Mouse (Mus musculus) CH12.LX (cell line): ENCODE data around the gene Dnlz. TPM values are rescaled to one million over a fixed set of nuclear protein-coding genes. Genes with fewer than 3 reads are reported as not detected.

Source experiments
- DNase-seq: peaks from one replicate; pipeline ENCODE4 v3.0.0-alpha.2; 2013; ENCODE audit errors: extremely low read depth
- H3K27ac ChIP-seq: 2 replicates; pipeline ENCODE4 v1.5.1; 2012; ENCODE audit warnings: low read depth, mild to moderate bottlenecking, control low read depth, moderate library complexity; ENCODE audit not compliant: insufficient read depth
- H3K27me3 ChIP-seq: replicated peaks from 2 replicates; pipeline ENCODE3; 2012; ENCODE audit warnings: inconsistent platforms
- H3K36me3 ChIP-seq, 2 experiments: replicated peaks in 1 of 2; 2 replicates each; pipeline versions ENCODE3 to v1.6.1; 2012; ENCODE audit warnings: inconsistent platforms in 1 of 2, low read length in 1 of 2, mild to moderate bottlenecking in 1 of 2, mixed read lengths in 1 of 2, moderate library complexity in 1 of 2; ENCODE audit not compliant: control insufficient read depth in 1 of 2, insufficient read depth in 1 of 2
- H3K4me1 ChIP-seq, 2 experiments: 2 replicates each; pipeline ENCODE4 v1.6.1; 2012; ENCODE audit warnings: inconsistent platforms in 1 of 2, moderate library complexity in 1 of 2; ENCODE audit not compliant: insufficient read depth in 2 of 2, control insufficient read depth in 1 of 2
- H3K4me2 ChIP-seq: 2 replicates; pipeline ENCODE4 v1.6.1; 2012; ENCODE audit warnings: low read depth, mild to moderate bottlenecking, control low read depth; ENCODE audit not compliant: poor library complexity, insufficient read depth, severe bottlenecking
- H3K4me3 ChIP-seq, 3 experiments: fragments of 150-350 bp in 1 of 3; sonication (generic) in 1 of 3; replicated peaks in 1 of 3; 2 replicates each; pipeline versions ENCODE3 to v1.5.1; 2011 to 2012; ENCODE audit warnings: low read depth in 2 of 3, low read length in 2 of 3, mild to moderate bottlenecking in 2 of 3, moderate library complexity in 2 of 3, control low read depth in 1 of 3, improper control_type of control experiment in 1 of 3, inconsistent platforms in 1 of 3, mixed read lengths in 1 of 3; ENCODE audit not compliant: poor library complexity in 1 of 3
- H3K79me2 ChIP-seq: replicated peaks from 2 replicates; pipeline ENCODE4 v1.6.1; 2012; ENCODE audit warnings: mild to moderate bottlenecking, moderate library complexity; ENCODE audit not compliant: control insufficient read depth, poor library complexity, insufficient read depth, severe bottlenecking; ENCODE audit errors: extremely low read depth
- H3K9ac ChIP-seq: 2 replicates; pipeline ENCODE4 v1.6.1; 2012; ENCODE audit warnings: low read depth, mild to moderate bottlenecking, control low read depth, moderate library complexity; ENCODE audit not compliant: insufficient read depth
- H3K9me3 ChIP-seq: replicated peaks from 2 replicates; pipeline ENCODE3; 2012; ENCODE audit warnings: low read length, inconsistent platforms, mixed read lengths
- CHD2 ChIP-seq: IDR thresholded peaks from 2 replicates; pipeline ENCODE4 v1.6.1; 2011; ENCODE audit warnings: low read length, improper control_type of control experiment
- MAFK ChIP-seq: IDR thresholded peaks from 2 replicates; pipeline ENCODE4 v1.6.1; 2011; ENCODE audit warnings: low read length, improper control_type of control experiment; ENCODE audit not compliant: insufficient replicate concordance
- NELFE ChIP-seq: IDR thresholded peaks from 2 replicates; pipeline ENCODE4 v1.6.1; 2011; ENCODE audit warnings: low read depth, low read length, improper control_type of control experiment
- POLR2AphosphoS2 ChIP-seq: IDR thresholded peaks from 2 replicates; pipeline ENCODE4 v1.6.1; 2011; ENCODE audit warnings: low read depth, low read length, improper control_type of control experiment
- SIN3A ChIP-seq: IDR thresholded peaks from 2 replicates; pipeline ENCODE4 v1.6.1; 2012; ENCODE audit warnings: low read length, improper control_type of control experiment, inconsistent platforms
- SMC3 ChIP-seq: IDR thresholded peaks from 2 replicates; pipeline ENCODE4 v1.6.1; 2011; ENCODE audit warnings: low read depth, low read length, improper control_type of control experiment
- ZC3H11A ChIP-seq: IDR thresholded peaks from 2 replicates; pipeline ENCODE4 v1.6.1; 2012; ENCODE audit warnings: low read depth, mild to moderate bottlenecking, inconsistent platforms, low read length, improper control_type of control experiment
- dilution Hi-C: fragments of 300-500 bp; cut with MboI; formaldehyde crosslinking; loops from 2 replicates; pipeline ENCODE4 v1.14.3; 2020; ENCODE audit warnings: low sequenced_read_pairs; ENCODE audit not compliant: extremely low pct_unique_long_range_greater_than_20kb, extremely low pct_ligation_motif_present
- in situ Hi-C: fragments of 300-500 bp; cut with MboI; formaldehyde crosslinking; loops from 3 replicates; pipeline ENCODE4 v1.14.3; 2019; ENCODE audit warnings: low sequenced_read_pairs, low pct_ligation_motif_present, low pct_unique_long_range_greater_than_20kb, mixed read lengths
- polyA plus RNA-seq: library from polyadenylated mRNA; unstranded; fragments of >175 nt; gene quantifications from 2 replicates; pipeline ENCODE4 v1.2.1, GENCODE M21; 2012; ENCODE audit warnings: low read depth; ENCODE audit not compliant: insufficient read length
- total RNA-seq, 2 experiments: library from RNA; depleted of rRNA; stranded (reverse); fragments of 300-350 nt in 1 of 2; fragments of >200 nt in 1 of 2; gene quantifications; 2 replicates each; pipeline ENCODE4 v1.2.3; 2012 to 2014

Dnlz gene
- total and polyA plus RNA-seq, 3 experiments: 15.1 to 17.8 (median 17.1) TPM

DNA sequence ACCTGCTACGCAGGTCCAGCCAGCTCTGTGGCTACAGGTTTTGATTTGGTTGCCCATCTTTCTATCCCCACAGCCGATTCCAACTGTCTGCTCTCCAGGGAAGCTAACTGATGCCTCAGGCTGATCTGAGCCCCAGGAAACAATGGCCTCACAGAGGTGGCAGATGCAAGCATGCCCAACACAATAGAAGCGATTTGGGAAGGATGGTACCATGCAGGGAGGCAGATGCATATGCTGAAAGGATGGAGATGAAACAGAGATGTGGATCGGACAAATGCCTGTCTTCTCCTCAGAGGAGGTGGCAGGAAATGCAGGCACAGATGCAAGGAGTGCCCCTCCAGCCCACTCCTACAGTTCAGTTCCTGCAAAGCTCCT, 53.1 kb downstream of the Dnlz start:
- H3K79me2 ChIP-seq: no peaks in the 10 kb centered on the region
- no peak for DNase-seq
- in situ Hi-C loops (loop anchor here (25.0 kb wide), 1 partner anchor 262 kb away; no protein-coding TSS in a partner anchor), dilution Hi-C loops (no loop called here)
- H3K4me3 ChIP-seq: no peak overlapping the region
- no peak overlapping the region for H3K4me2 ChIP-seq
- H3K27ac ChIP-seq: no peak overlapping the region
- H3K27me3 ChIP-seq: peaks cover 89% of the 10 kb centered on the region
- H3K36me3 ChIP-seq: no peaks in the 10 kb centered on the region
- H3K9me3 ChIP-seq: peaks cover 12% of the 10 kb centered on the region
- H3K4me1 ChIP-seq: no peaks in the 10 kb centered on the region
- H3K9ac ChIP-seq: no peak overlapping the region
- TF ChIP-seq MAFK (no peak), SIN3A (no peak), CHD2 (no peak), SMC3 (no peak), NELFE (no peak)

GRCm38 (mm10) chr2:26298208-26298855, 53.6 kb downstream of the Dnlz start:
- no peaks in the 10 kb centered on the region for H3K36me3 ChIP-seq
- no peak overlapping the region for H3K4me3 ChIP-seq
- in situ Hi-C loops: loop anchor here (25.0 kb wide), 1 partner anchor 261 kb away; no protein-coding TSS in a partner anchor
- no peaks in the 10 kb centered on the region for H3K79me2 ChIP-seq
- H3K4me2 ChIP-seq: no peak overlapping the region
- H3K9ac ChIP-seq: no peak overlapping the region
- H3K27ac ChIP-seq: no peak overlapping the region
- no peaks in the 10 kb centered on the region for H3K4me1 ChIP-seq
- DNase-seq: no peak
- dilution Hi-C loops: no loop called here
- peaks cover 89% of the 10 kb centered on the region for H3K27me3 ChIP-seq
- TF ChIP-seq NELFE: no peak
- TF ChIP-seq ZC3H11A: no peak
- no peak for TF ChIP-seq SMC3
- TF ChIP-seq POLR2AphosphoS2: no peak
- H3K9me3 ChIP-seq: peaks cover 7% of the 10 kb centered on the region

Other genes starting within 250 kb of the Dnlz start
- gene Nacc2, start 228.9 kb downstream of the Dnlz start, total RNA-seq (2012; rRNA removed): 1.6 and 2.3 TPM in 2 replicates
- gene Nacc2, start 228.9 kb downstream of the Dnlz start, total RNA-seq (2014; rRNA removed): 0.59 and 0.88 TPM in 2 replicates
- gene Nacc2, start 228.9 kb downstream of the Dnlz start, polyA plus RNA-seq: 1.1 TPM in 2 replicates
- not detected in 2 replicates for gene Lhx3, start 143.8 kb downstream of the Dnlz start, total RNA-seq (2012; rRNA removed)
- gene Lhx3, start 143.8 kb downstream of the Dnlz start, total RNA-seq (2014; rRNA removed): not detected in 2 replicates
- not detected in 2 replicates for gene Lhx3, start 143.8 kb downstream of the Dnlz start, polyA plus RNA-seq
- gene Qsox2, start 114.6 kb downstream of the Dnlz start, total RNA-seq (2012; rRNA removed): 10.2 and 11.5 TPM in 2 replicates
- gene Qsox2, start 114.6 kb downstream of the Dnlz start, total RNA-seq (2014; rRNA removed): 9.3 and 9.5 TPM in 2 replicates
- 5.2 and 6.4 TPM in 2 replicates for gene Qsox2, start 114.6 kb downstream of the Dnlz start, polyA plus RNA-seq
- not detected in 2 replicates for gene Ccdc187, start 57.6 kb downstream of the Dnlz start, total RNA-seq (2012; rRNA removed)
- not detected in 2 replicates for gene Ccdc187, start 57.6 kb downstream of the Dnlz start, total RNA-seq (2014; rRNA removed)
- not detected in 2 replicates for gene Ccdc187, start 57.6 kb downstream of the Dnlz start, polyA plus RNA-seq
- gene Gpsm1, start 36.6 kb downstream of the Dnlz start, total RNA-seq (2012; rRNA removed): 5.4 and 8.1 TPM in 2 replicates
- 2.2 and 3.2 TPM in 2 replicates for gene Gpsm1, start 36.6 kb downstream of the Dnlz start, total RNA-seq (2014; rRNA removed)
- 3.0 and 3.6 TPM in 2 replicates for gene Gpsm1, start 36.6 kb downstream of the Dnlz start, polyA plus RNA-seq
- gene Card9, start 8.8 kb upstream of the Dnlz start, total RNA-seq (2012; rRNA removed): 0.42 and 0.59 TPM in 2 replicates
- 0.15 and 0.32 TPM in 2 replicates for gene Card9, start 8.8 kb upstream of the Dnlz start, total RNA-seq (2014; rRNA removed)
- 0.38 and 0.44 TPM in 2 replicates for gene Card9, start 8.8 kb upstream of the Dnlz start, polyA plus RNA-seq
- gene Snapc4, start 28.5 kb upstream of the Dnlz start, total RNA-seq (2012; rRNA removed): 42.7 and 53.3 TPM in 2 replicates
- gene Snapc4, start 28.5 kb upstream of the Dnlz start, total RNA-seq (2014; rRNA removed): 15.3 and 18.0 TPM in 2 replicates
- 47.1 and 48.0 TPM in 2 replicates for gene Snapc4, start 28.5 kb upstream of the Dnlz start, polyA plus RNA-seq
- 41.9 and 56.9 TPM in 2 replicates for gene Entr1, start 37.2 kb upstream of the Dnlz start, total RNA-seq (2012; rRNA removed)
- gene Entr1, start 37.2 kb upstream of the Dnlz start, total RNA-seq (2014; rRNA removed): 53.8 and 62.3 TPM in 2 replicates
- 51.9 and 57.3 TPM in 2 replicates for gene Entr1, start 37.2 kb upstream of the Dnlz start, polyA plus RNA-seq
- 79.5 and 91.2 TPM in 2 replicates for gene Pmpca, start 37.2 kb upstream of the Dnlz start, total RNA-seq (2012; rRNA removed)
- gene Pmpca, start 37.2 kb upstream of the Dnlz start, total RNA-seq (2014; rRNA removed): 73.3 and 74.7 TPM in 2 replicates
- 143 and 176 TPM in 2 replicates for gene Pmpca, start 37.2 kb upstream of the Dnlz start, polyA plus RNA-seq
- gene Inpp5e, start 57.1 kb upstream of the Dnlz start, total RNA-seq (2012; rRNA removed): 9.6 and 12.1 TPM in 2 replicates
- 4.8 and 5.2 TPM in 2 replicates for gene Inpp5e, start 57.1 kb upstream of the Dnlz start, total RNA-seq (2014; rRNA removed)
- gene Inpp5e, start 57.1 kb upstream of the Dnlz start, polyA plus RNA-seq: 10.2 and 13.4 TPM in 2 replicates
- 31.8 and 36.3 TPM in 2 replicates for gene Sec16a, start 93.1 kb upstream of the Dnlz start, total RNA-seq (2012; rRNA removed)
- gene Sec16a, start 93.1 kb upstream of the Dnlz start, total RNA-seq (2014; rRNA removed): 22.5 and 22.8 TPM in 2 replicates
- gene Sec16a, start 93.1 kb upstream of the Dnlz start, polyA plus RNA-seq: 28.6 and 38.9 TPM in 2 replicates
- gene Notch1, start 164.6 kb upstream of the Dnlz start, total RNA-seq (2012; rRNA removed): 11.4 and 13.1 TPM in 2 replicates
- 0.86 and 0.98 TPM in 2 replicates for gene Notch1, start 164.6 kb upstream of the Dnlz start, total RNA-seq (2014; rRNA removed)
- 2.7 and 3.8 TPM in 2 replicates for gene Notch1, start 164.6 kb upstream of the Dnlz start, polyA plus RNA-seq
- gene Egfl7, start 227.9 kb upstream of the Dnlz start, total RNA-seq (2012; rRNA removed): 35.0 and 39.3 TPM in 2 replicates
- gene Egfl7, start 227.9 kb upstream of the Dnlz start, total RNA-seq (2014; rRNA removed): 18.9 and 20.1 TPM in 2 replicates
- gene Egfl7, start 227.9 kb upstream of the Dnlz start, polyA plus RNA-seq: 21.4 and 24.7 TPM in 2 replicates
- gene Gm20532, start 234.5 kb upstream of the Dnlz start, total RNA-seq (2012; rRNA removed): not detected in 2 replicates
- not detected in 2 replicates for gene Gm20532, start 234.5 kb upstream of the Dnlz start, total RNA-seq (2014; rRNA removed)
- not detected in 2 replicates for gene Gm20532, start 234.5 kb upstream of the Dnlz start, polyA plus RNA-seq